Mouse (Mus musculus) myocyte (in vitro differentiated cells): ENCODE measurements around the gene Unk. TPM values are rescaled to one million over a fixed set of nuclear protein-coding genes. Genes with fewer than 3 reads are reported as not detected.

Source experiments
- H3K27me3 ChIP-seq: one replicate; pipeline ENCODE4 v1.6.1; 2011; ENCODE audit not compliant: control insufficient read depth, insufficient read depth, insufficient read length
- H3K36me3 ChIP-seq: one replicate; pipeline ENCODE4 v1.6.1; 2011; ENCODE audit not compliant: control insufficient read depth, insufficient read depth
- H3K4me2 ChIP-seq: one replicate; pipeline ENCODE4 v1.6.1; 2011; ENCODE audit warnings: low read depth, control low read depth
- H3K4me3 ChIP-seq: one replicate; pipeline ENCODE4 v1.5.1; 2011; ENCODE audit warnings: mild to moderate bottlenecking, control low read depth, moderate library complexity
- H3K79me2 ChIP-seq: one replicate; pipeline ENCODE4 v1.6.1; 2011; ENCODE audit not compliant: control insufficient read depth, insufficient read depth
- H3ac ChIP-seq: one replicate; pipeline ENCODE4 v1.6.1; 2011; ENCODE audit not compliant: control insufficient read depth, insufficient read length
- CEBPB ChIP-seq: IDR thresholded peaks from 2 replicates; pipeline ENCODE4 v1.6.1; 2011; ENCODE audit warnings: mild to moderate bottlenecking, moderate library complexity; ENCODE audit not compliant: poor library complexity, insufficient read depth, severe bottlenecking
- E2F4 ChIP-seq: IDR thresholded peaks from one replicate; pipeline ENCODE4 v1.6.1; 2011; ENCODE audit warnings: mild to moderate bottlenecking, control low read depth, moderate library complexity; ENCODE audit not compliant: insufficient read depth
- MAX ChIP-seq: IDR thresholded peaks from one replicate; pipeline ENCODE4 v1.6.1; 2011; ENCODE audit warnings: low read depth, mild to moderate bottlenecking, control low read depth
- MYOD1 ChIP-seq, 3 experiments: IDR thresholded peaks; one replicate each; pipeline ENCODE4 v1.6.1; 2011; ENCODE audit warnings: control low read depth in 2 of 3, low read depth in 2 of 3, mild to moderate bottlenecking in 2 of 3, moderate library complexity in 1 of 3; ENCODE audit not compliant: insufficient read length in 2 of 3, control insufficient read depth in 1 of 3
- MYOG ChIP-seq, 3 experiments: IDR thresholded peaks; one replicate each; pipeline ENCODE4 v1.6.1; 2011; ENCODE audit warnings: control low read depth in 2 of 3, low read depth in 2 of 3, mild to moderate bottlenecking in 2 of 3; ENCODE audit not compliant: insufficient read length in 2 of 3, control insufficient read depth in 1 of 3, insufficient read depth in 1 of 3
- POLR2A ChIP-seq: IDR thresholded peaks from one replicate; pipeline ENCODE4 v1.6.1; 2011; ENCODE audit warnings: low read depth, mild to moderate bottlenecking, control low read depth, moderate library complexity; ENCODE audit not compliant: insufficient read length
- POLR2AphosphoS2 ChIP-seq: IDR thresholded peaks from one replicate; pipeline ENCODE4 v1.6.1; 2011; ENCODE audit warnings: low read depth, control low read depth; ENCODE audit not compliant: insufficient read length
- REST ChIP-seq: IDR thresholded peaks from one replicate; pipeline ENCODE4 v1.6.1; 2011; ENCODE audit warnings: mild to moderate bottlenecking, control low read depth, moderate library complexity; ENCODE audit not compliant: insufficient read depth, insufficient read length
- SRF ChIP-seq: IDR thresholded peaks from one replicate; pipeline ENCODE4 v1.6.1; 2011; ENCODE audit warnings: low read depth; ENCODE audit not compliant: control insufficient read depth, insufficient read length
- TCF12 ChIP-seq: IDR thresholded peaks from one replicate; pipeline ENCODE4 v1.6.1; 2011; ENCODE audit warnings: mild to moderate bottlenecking, control low read depth; ENCODE audit not compliant: poor library complexity, insufficient read depth, severe bottlenecking
- TCF3 ChIP-seq: IDR thresholded peaks from one replicate; pipeline ENCODE4 v1.6.1; 2011; ENCODE audit warnings: low read depth, control low read depth; ENCODE audit not compliant: insufficient read length
- USF1 ChIP-seq: IDR thresholded peaks from one replicate; pipeline ENCODE4 v1.6.1; 2011; ENCODE audit warnings: low read depth, mild to moderate bottlenecking, control low read depth, moderate library complexity
- polyA plus RNA-seq: library from polyadenylated mRNA; unstranded; fragments of >200 nt; fragmentation: generic; extraction: Trizol; gene quantifications from one replicate; pipeline ENCODE4 v1.2.1, GENCODE M21; 2012; ENCODE audit warnings: missing spikeins

Unk gene
- polyA plus RNA-seq, 1 experiment, result 15.3 TPM

DNA sequence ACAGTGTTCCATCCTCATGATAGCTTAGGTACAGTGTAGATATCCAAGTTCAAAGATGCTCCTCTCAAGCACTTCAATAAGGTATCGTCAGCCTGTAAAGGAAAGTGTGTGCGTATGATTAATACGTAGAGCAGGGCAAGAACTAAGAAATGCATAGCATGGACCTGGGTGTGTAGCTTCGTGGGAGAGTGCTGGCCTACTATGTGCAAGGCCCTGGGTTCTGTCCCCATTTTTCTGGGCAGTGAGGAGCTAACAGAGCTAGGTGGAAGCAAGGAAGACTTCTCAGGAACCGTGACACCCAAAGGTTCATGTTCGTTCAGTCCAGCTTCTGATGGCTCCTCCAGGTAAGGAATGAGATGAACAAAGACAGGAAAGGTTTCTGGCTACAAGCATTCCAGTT is 15.1 kb downstream of the Unk start:
- TF ChIP-seq POLR2A (no peak), CEBPB (no peak), MYOD1 (IDR thresholded peaks at IDR 0.05; ENCODE audit: control insufficient read depth in 1 of 3, insufficient read length in 2 of 3, low read depth in 2 of 3) (no peak), MYOG (IDR thresholded peaks at IDR 0.05; ENCODE audit: control insufficient read depth in 1 of 3, insufficient read depth in 1 of 3, insufficient read length in 2 of 3, low read depth in 2 of 3) (no peak), POLR2AphosphoS2 (no peak), SRF (no peak), USF1 (no peak), MAX (no peak), REST (no peak), E2F4 (no peak)
- peaks cover 16% of the 10 kb centered on the region for H3K36me3 ChIP-seq
- no peak overlapping the region for H3K4me3 ChIP-seq
- no peak overlapping the region for H3K4me2 ChIP-seq
- H3ac ChIP-seq, result no peak overlapping the region
- no peaks in the 10 kb centered on the region for H3K27me3 ChIP-seq
- H3K79me2 ChIP-seq, result peaks cover 60% of the 10 kb centered on the region

GRCm38 (mm10) chr11:116049610-116050009 is 19.5 kb downstream of the Unk start:
- H3K27me3 ChIP-seq, result no peaks in the 10 kb centered on the region
- peaks cover 33% of the 10 kb centered on the region for H3K36me3 ChIP-seq
- no peak overlapping the region for H3ac ChIP-seq
- H3K4me3 ChIP-seq, result no peak overlapping the region
- H3K79me2 ChIP-seq, result peaks cover 21% of the 10 kb centered on the region
- no peak overlapping the region for H3K4me2 ChIP-seq
- TF ChIP-seq POLR2AphosphoS2 (no peak), CEBPB (no peak), POLR2A (no peak), E2F4 (no peak), SRF (no peak), TCF3 (no peak), USF1 (no peak), MYOG (IDR thresholded peaks at IDR 0.05; ENCODE audit: control insufficient read depth in 1 of 3, insufficient read depth in 1 of 3, insufficient read length in 2 of 3, low read depth in 2 of 3) (no peak), MYOD1 (IDR thresholded peaks at IDR 0.05; ENCODE audit: control insufficient read depth in 1 of 3, insufficient read length in 2 of 3, low read depth in 2 of 3) (no peak), MAX (no peak), REST (no peak), TCF12 (no peak)

DNA sequence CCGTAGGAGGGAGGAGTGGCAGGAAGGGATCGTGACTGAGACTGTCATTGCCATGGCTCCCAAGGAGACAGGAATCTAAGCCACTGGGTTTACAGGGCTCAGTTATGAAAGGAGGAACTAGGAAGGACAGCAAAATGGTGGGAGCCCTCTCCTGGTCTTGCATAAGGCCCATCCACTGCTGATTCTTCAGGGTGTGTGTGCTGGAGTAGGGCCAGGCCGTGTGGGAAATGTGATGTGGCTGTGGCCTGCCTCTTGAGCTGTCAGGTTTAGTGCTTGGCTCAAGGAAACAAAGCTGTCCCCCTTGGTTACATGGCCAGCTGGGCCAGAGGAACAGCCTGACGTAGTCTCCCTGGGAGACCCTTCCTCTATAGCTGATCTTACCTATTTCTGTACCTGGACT is 20.1 kb downstream of the Unk start:
- no peak overlapping the region for H3ac ChIP-seq
- H3K36me3 ChIP-seq, result peaks cover 33% of the 10 kb centered on the region
- H3K79me2 ChIP-seq, result peaks cover 15% of the 10 kb centered on the region
- no peak overlapping the region for H3K4me3 ChIP-seq
- H3K27me3 ChIP-seq, result no peaks in the 10 kb centered on the region
- TF ChIP-seq POLR2A, result no peak
- TF ChIP-seq SRF, result no peak
- TF ChIP-seq MYOD1 (IDR thresholded peaks at IDR 0.05; ENCODE audit: control insufficient read depth in 1 of 3, insufficient read length in 2 of 3, low read depth in 2 of 3), result no peak
- no peak for TF ChIP-seq USF1
- TF ChIP-seq REST, result no peak
- TF ChIP-seq TCF3, result no peak
- TF ChIP-seq MYOG (IDR thresholded peaks at IDR 0.05; ENCODE audit: control insufficient read depth in 1 of 3, insufficient read depth in 1 of 3, insufficient read length in 2 of 3, low read depth in 2 of 3), result no peak
- no peak for TF ChIP-seq E2F4
- TF ChIP-seq TCF12, result no peak
- no peak for TF ChIP-seq CEBPB
- no peak for TF ChIP-seq MAX
- TF ChIP-seq POLR2AphosphoS2, result no peak
- H3K4me2 ChIP-seq, result no peak overlapping the region

- H3ac ChIP-seq, result no peak overlapping the region
- no peak overlapping the region for H3K4me2 ChIP-seq
- TF ChIP-seq USF1 (no peak), SRF (no peak), POLR2A (no peak), TCF3 (no peak), TCF12 (no peak), E2F4 (no peak), MAX (no peak), MYOG (IDR thresholded peaks at IDR 0.05; ENCODE audit: control insufficient read depth in 1 of 3, insufficient read depth in 1 of 3, insufficient read length in 2 of 3, low read depth in 2 of 3) (no peak), MYOD1 (IDR thresholded peaks at IDR 0.05; ENCODE audit: control insufficient read depth in 1 of 3, insufficient read length in 2 of 3, low read depth in 2 of 3) (no peak), POLR2AphosphoS2 (no peak), REST (no peak), CEBPB (no peak)
- H3K79me2 ChIP-seq, result no peaks in the 10 kb centered on the region
- H3K4me3 ChIP-seq, result no peak overlapping the region
- peaks cover 34% of the 10 kb centered on the region for H3K36me3 ChIP-seq
- H3K27me3 ChIP-seq, result no peaks in the 10 kb centered on the region
Measured at GRCm38 (mm10) chr11:116053510-116054229, 23.5 kb downstream of the Unk start.
